Mouse (Mus musculus): ENCODE measurements around the gene Phactr2. TPM values are rescaled to one million over a fixed set of nuclear protein-coding genes. Genes with fewer than 3 reads are reported as not detected.

Gene Phactr2
- polyA plus RNA-seq, 1 experiment from 2014 or later, result 24.7 TPM

DNA sequence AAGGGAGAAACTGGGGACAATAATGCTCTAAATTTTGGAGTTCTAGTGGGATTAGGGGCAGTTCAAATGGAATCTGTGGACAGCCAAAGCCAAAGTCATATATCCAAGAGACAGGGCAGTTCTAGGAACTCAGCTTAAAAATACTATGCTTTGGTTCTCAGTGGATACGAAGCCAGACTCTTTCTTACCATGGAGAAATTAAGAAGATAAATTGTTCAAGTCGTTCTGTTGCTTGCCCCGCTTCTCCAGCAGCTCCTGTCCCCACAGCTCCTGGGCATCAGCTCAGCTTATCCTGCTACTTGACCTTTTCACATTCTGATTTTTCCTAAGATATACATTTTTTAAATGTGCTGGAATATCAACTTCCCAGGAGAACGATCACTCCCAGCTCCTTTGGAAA is 80.2 kb downstream of the Phactr2 start:
- ATAC-seq, result no peak
- WGBS, result 62% methylated on average over 4 of the region's 4 CpGs
- TF ChIP-seq EP300 (IDR thresholded peaks at IDR 0.05) (no peak), CTCF (IDR thresholded peaks at IDR 0.05) (no peak)

DNA sequence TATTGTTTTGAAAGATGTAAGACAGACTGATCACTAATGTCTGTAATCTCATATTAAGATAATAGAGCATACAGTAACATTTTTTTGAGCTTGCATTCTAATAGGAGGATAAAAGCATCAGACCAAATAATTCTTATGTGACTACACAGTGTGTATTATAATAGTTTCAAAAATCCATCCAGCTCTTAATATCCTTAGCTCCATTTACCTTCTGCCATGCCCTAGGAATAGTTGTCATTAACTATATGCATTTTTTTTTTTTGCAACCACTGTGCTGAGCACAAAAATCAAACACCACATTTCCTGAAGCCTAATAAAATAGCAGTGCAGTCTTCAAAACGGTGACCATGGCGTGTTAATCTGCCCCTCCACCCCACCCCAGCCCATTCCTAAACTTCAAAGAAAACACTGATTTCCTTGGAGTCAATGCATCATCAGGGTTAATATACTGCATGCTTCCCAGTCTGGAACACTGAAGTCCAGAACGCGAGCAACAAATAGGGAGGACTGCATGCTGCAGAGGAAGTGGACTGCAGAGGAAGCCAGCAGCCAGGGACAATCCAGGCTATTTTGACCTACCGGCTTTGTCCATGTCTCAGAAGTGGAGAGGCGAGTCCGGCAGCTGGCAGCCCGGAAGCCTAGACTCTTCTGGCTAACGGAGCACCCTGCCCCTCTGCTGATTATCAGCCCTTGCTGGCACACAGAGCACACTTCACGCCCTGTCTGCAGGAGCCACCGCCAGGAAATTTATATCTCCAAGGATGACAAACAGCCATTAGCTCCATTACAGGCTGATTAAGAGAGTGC is 85.9 kb downstream of the Phactr2 start:
- H3K27me3 ChIP-seq (replicated peaks; ENCODE audit: insufficient read depth, low read length), result no peaks in the 10 kb centered on the region
- H3K9me3 ChIP-seq (ENCODE audit: low read length), result no peaks in the 10 kb centered on the region
- TF ChIP-seq CTCF (IDR thresholded peaks at IDR 0.05) (no peak), EP300 (IDR thresholded peaks at IDR 0.05) (no peak)
- 3% methylated on average over 11 of the region's 11 CpGs for WGBS
- H3K4me1 ChIP-seq (ENCODE audit: insufficient read depth, low read depth, low read length), result no peaks in the 10 kb centered on the region
- no peak overlapping the region for H3K9ac ChIP-seq (replicated peaks; ENCODE audit: low read depth)
- ATAC-seq, result peak; percentile 66
- peak; percentile 49 for DNase-seq (ENCODE audit: low spot score)
- H3K4me2 ChIP-seq (replicated peaks; ENCODE audit: low read depth, low read length), result peak overlapping the region; percentile 55
- no peaks in the 10 kb centered on the region for H3K36me3 ChIP-seq (ENCODE audit: insufficient read depth, low read length)
- no peak overlapping the region for H3K27ac ChIP-seq (ENCODE audit: low read length)
- H3K4me3 ChIP-seq (ENCODE audit: low read depth, low read length), result no peak overlapping the region

More for the DNA sequence above, 80.2 kb downstream of the Phactr2 start:
- Histone ChIP-seq H3K9me3 (ENCODE audit: low read length) (no peaks in the 10 kb centered on the region), H3K4me1 (ENCODE audit: insufficient read depth, low read depth, low read length) (no peaks in the 10 kb centered on the region), H3K4me3 (ENCODE audit: low read depth, low read length) (no peak overlapping the region), H3K9ac (replicated peaks; ENCODE audit: low read depth) (no peak overlapping the region), H3K27ac (ENCODE audit: low read length) (no peak overlapping the region), H3K4me2 (replicated peaks; ENCODE audit: low read depth, low read length) (no peak overlapping the region), H3K27me3 (replicated peaks; ENCODE audit: insufficient read depth, low read length) (no peaks in the 10 kb centered on the region), H3K36me3 (ENCODE audit: insufficient read depth, low read length) (no peaks in the 10 kb centered on the region)
- no peak for DNase-seq (ENCODE audit: low spot score)

GRCm38 (mm10) chr10:13384866-13385265 is 89.3 kb downstream of the Phactr2 start:
- WGBS, result 56% methylated on average over 3 of the region's 3 CpGs
- Histone ChIP-seq H3K4me2 (replicated peaks; ENCODE audit: low read depth, low read length) (no peak overlapping the region), H3K4me1 (ENCODE audit: insufficient read depth, low read depth, low read length) (no peaks in the 10 kb centered on the region), H3K27me3 (replicated peaks; ENCODE audit: insufficient read depth, low read length) (no peaks in the 10 kb centered on the region), H3K9ac (replicated peaks; ENCODE audit: low read depth) (no peak overlapping the region), H3K4me3 (ENCODE audit: low read depth, low read length) (no peak overlapping the region), H3K9me3 (ENCODE audit: low read length) (no peaks in the 10 kb centered on the region), H3K36me3 (ENCODE audit: insufficient read depth, low read length) (no peaks in the 10 kb centered on the region), H3K27ac (ENCODE audit: low read length) (no peak overlapping the region)
- no peak for ATAC-seq
- TF ChIP-seq EP300 (IDR thresholded peaks at IDR 0.05) (no peak), CTCF (IDR thresholded peaks at IDR 0.05) (no peak)
- DNase-seq (ENCODE audit: low spot score), result no peak

- Histone ChIP-seq H3K4me3 (ENCODE audit: low read depth, low read length) (no peak overlapping the region), H3K9ac (replicated peaks; ENCODE audit: low read depth) (no peak overlapping the region), H3K9me3 (ENCODE audit: low read length) (no peaks in the 10 kb centered on the region), H3K27ac (ENCODE audit: low read length) (no peak overlapping the region), H3K4me1 (ENCODE audit: insufficient read depth, low read depth, low read length) (no peaks in the 10 kb centered on the region), H3K36me3 (ENCODE audit: insufficient read depth, low read length) (no peaks in the 10 kb centered on the region), H3K27me3 (replicated peaks; ENCODE audit: insufficient read depth, low read length) (no peaks in the 10 kb centered on the region), H3K4me2 (replicated peaks; ENCODE audit: low read depth, low read length) (no peak overlapping the region)
- no peak for TF ChIP-seq EP300 (IDR thresholded peaks at IDR 0.05)
- TF ChIP-seq CTCF (IDR thresholded peaks at IDR 0.05), result no peak
- no peak for ATAC-seq
- 89% methylated on average over 1 of the region's 1 CpGs for WGBS
- DNase-seq (ENCODE audit: low spot score), result no peak
Observed at GRCm38 (mm10) chr10:13377895-13378294, 96.3 kb downstream of the Phactr2 start.

DNA sequence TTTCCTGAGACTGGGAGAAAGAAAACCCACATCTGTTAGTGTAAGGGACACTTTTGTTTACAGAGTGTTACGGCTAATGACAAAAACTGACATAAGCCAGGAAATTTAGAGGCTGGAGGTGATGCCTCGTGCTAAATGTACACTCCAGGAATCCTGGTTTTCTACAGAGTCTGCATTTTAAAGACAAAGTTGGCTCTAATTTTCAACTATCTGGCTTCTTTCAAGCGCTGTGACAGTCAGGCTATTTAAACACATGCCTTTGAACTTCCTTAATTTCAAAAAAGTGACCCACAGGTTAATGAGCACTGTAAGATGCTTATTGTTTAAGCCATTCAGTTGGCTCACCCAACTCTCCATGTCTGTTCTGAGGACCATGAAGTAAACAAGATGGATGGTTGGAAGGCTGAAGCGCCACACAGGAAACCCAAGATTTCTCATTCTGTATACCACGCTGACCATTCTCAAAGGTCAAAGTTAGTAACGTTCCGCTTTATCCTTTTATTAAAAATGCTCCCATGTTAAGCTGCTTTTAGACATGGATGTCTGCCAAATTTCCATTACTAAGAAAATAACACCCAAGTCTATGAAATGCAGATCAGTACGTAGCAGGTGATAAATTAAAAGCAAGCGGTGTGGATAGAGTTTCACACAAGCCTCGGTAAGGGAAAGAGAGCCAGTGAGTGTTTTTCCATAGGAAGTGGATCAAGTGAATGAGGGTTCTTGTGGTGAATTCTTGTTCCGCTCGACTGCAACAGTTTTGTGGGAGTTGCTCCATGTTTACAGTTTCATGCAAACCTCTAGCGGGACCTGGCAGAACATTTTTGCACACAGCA is 97.6 kb downstream of the Phactr2 start:
- Histone ChIP-seq H3K9me3 (ENCODE audit: low read length) (no peaks in the 10 kb centered on the region), H3K4me1 (ENCODE audit: insufficient read depth, low read depth, low read length) (no peaks in the 10 kb centered on the region), H3K4me2 (replicated peaks; ENCODE audit: low read depth, low read length) (0 out of 2 replicates have a peak overlapping the region, but pooled peaks have one; percentile 4), H3K4me3 (ENCODE audit: low read depth, low read length) (no peak overlapping the region), H3K27ac (ENCODE audit: low read length) (no peak overlapping the region), H3K27me3 (replicated peaks; ENCODE audit: insufficient read depth, low read length) (no peaks in the 10 kb centered on the region), H3K9ac (replicated peaks; ENCODE audit: low read depth) (no peak overlapping the region), H3K36me3 (ENCODE audit: insufficient read depth, low read length) (no peaks in the 10 kb centered on the region)
- no peak for DNase-seq (ENCODE audit: low spot score)
- ATAC-seq, result no peak
- TF ChIP-seq EP300 (IDR thresholded peaks at IDR 0.05) (no peak), CTCF (IDR thresholded peaks at IDR 0.05) (no peak)
- 37% methylated on average over 13 of the region's 13 CpGs for WGBS

DNA sequence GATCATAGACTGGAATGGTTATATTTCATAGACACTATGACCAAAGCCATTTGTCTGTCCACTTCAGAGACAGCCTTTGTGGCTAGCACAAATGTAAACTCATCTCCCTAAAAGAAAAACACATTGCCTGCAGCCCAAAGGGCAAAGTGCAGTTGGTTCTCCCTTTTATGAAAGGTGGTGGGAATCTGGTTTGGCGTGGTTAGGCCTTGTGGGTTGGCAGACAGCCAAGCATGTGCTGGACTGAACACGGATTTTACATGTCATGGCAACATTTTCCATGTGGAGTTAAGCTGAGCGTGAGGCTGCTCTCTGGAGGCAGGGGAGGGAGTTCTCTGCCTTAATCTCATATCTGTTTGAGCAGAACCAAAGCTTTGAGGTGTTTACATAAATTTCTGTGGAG is 98.4 kb downstream of the Phactr2 start:
- 0 out of 2 replicates have a peak, but pooled peaks have one; percentile 46 for ATAC-seq
- Histone ChIP-seq H3K36me3 (ENCODE audit: insufficient read depth, low read length) (no peaks in the 10 kb centered on the region), H3K9ac (replicated peaks; ENCODE audit: low read depth) (no peak overlapping the region), H3K4me3 (ENCODE audit: low read depth, low read length) (no peak overlapping the region), H3K27ac (ENCODE audit: low read length) (no peak overlapping the region), H3K4me2 (replicated peaks; ENCODE audit: low read depth, low read length) (no peak overlapping the region), H3K9me3 (ENCODE audit: low read length) (no peaks in the 10 kb centered on the region), H3K27me3 (replicated peaks; ENCODE audit: insufficient read depth, low read length) (no peaks in the 10 kb centered on the region), H3K4me1 (ENCODE audit: insufficient read depth, low read depth, low read length) (no peaks in the 10 kb centered on the region)
- DNase-seq (ENCODE audit: low spot score), result peak; percentile 52
- 7% methylated on average over 3 of the region's 3 CpGs for WGBS
- no peak for TF ChIP-seq EP300 (IDR thresholded peaks at IDR 0.05)
- TF ChIP-seq CTCF (IDR thresholded peaks at IDR 0.05), result peak; percentile 21; the same call in 1 of the 2 replicates

Measured in lung, postnatal 0 days (tissue).